Mouse (Mus musculus) liver, adult 2 months (tissue): Measurements from ENCODE around the gene Homez.

Source experiments
- CTCF ChIP-seq: fragments of 200-500 bp; IDR thresholded peaks from 2 replicates; pipeline ENCODE4 v1.5.1; 2011; ENCODE audit warnings: low read depth, low read length, control low read depth
- POLR2A ChIP-seq: fragments of 200-500 bp; IDR thresholded peaks from 2 replicates; pipeline ENCODE4 v1.6.1; 2011; ENCODE audit warnings: low read length, control low read depth; ENCODE audit not compliant: insufficient read depth; ENCODE audit errors: extremely low read depth

- TF ChIP-seq CTCF: peak; percentile 68
- TF ChIP-seq POLR2A: no peak
These were observed 3.8 kb downstream of the Homez start for GRCm38 (mm10) chr14:54866936-54867335.
